Mouse (Mus musculus): ENCODE measurements around the gene Sec61g.
"Not testable (repeated sequence)": the region's sequence is repeated elsewhere in the genome, so short reads cannot be mapped to it uniquely, and the experiment has no call there.

The Sec61g gene

DNA sequence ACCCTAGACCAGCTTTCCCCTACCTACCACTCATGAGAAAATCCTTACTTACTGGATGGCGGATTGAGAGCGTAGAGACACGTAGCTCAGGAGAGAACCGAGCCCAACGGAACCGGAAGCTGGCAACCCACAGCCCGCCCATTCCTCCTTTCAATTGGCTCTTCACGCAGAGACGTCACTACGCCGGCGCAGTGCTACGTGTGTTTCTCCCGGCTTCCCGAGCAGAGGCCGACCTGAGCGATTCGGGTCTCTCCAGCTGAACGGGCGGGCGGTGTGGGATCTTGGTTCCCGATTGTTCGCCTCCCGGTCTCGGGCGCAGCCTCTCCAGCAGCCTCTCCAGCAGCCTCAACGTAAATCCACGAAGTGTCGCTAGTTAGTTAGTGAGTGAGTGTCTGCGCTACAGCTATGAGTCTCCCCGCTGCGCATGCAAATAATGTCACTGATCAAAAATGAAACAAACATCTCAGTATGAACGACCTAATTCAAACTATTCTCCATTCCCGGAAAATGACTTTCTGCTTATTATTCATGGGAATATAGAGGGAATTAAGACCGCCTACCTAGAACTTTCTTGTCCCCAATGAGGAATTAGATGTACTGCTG is at the start of gene Sec61g:
Gene Sec61g (minus strand): TSS at position 433 of the 603 bp plus-strand sequence.
- peak; percentile 85 for DNase-seq (ENCODE audit: low read depth)

- no peak for DNase-seq (ENCODE audit: low read depth)
Measured at GRCm38 (mm10) chr11:16546421-16547163, 38.3 kb upstream of the Sec61g start.

GRCm38 (mm10) chr11:16537379-16537778 is 29.1 kb upstream of the Sec61g start:
- DNase-seq (ENCODE audit: low read depth), result no peak

GRCm38 (mm10) chr11:16534582-16535553 is 26.6 kb upstream of the Sec61g start:
- DNase-seq (ENCODE audit: low read depth), result no peak

DNA sequence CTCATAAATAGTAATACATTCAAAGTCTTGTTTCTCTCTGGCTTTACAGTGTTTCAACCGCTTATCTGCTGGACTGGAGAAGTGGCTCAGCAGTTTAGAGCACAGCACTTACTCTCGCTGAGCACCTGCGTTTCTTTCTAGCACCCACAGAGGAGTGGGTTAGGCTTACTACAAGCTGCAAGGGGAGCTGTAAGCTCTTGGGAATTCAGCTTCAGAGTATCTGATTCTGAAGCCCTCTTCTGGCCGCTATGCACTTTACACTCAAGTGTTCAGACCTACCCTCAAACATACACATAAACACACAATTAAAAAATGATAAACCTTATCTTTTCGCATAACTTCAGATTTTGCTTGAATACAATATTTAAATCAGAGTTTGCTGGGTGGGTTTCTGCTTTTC is 24.6 kb upstream of the Sec61g start:
- DNase-seq (ENCODE audit: low read depth), result no peak

- DNase-seq (ENCODE audit: low read depth), result no peak
Measured at GRCm38 (mm10) chr11:16528909-16529308, 20.6 kb upstream of the Sec61g start.

DNA sequence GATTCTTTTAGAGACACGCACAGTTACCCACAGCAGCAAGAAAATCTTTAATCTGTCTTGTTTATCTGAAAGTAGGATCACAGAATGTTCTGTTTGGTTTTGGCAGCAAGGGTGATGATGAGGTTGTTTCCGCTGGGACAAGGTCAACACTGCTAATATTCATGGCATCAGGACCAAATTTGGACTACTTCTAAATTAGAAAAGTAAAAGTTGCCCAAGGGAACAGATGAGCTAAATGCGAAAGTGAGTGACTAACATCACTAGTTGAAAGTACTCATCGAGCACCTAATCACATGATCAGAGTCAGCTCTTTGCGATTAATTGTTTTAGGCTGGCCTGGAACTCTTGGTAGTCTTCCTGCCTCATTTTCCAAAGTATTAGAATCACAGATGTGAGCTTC is 20.1 kb upstream of the Sec61g start:
- DNase-seq (ENCODE audit: low read depth), result no peak

DNA sequence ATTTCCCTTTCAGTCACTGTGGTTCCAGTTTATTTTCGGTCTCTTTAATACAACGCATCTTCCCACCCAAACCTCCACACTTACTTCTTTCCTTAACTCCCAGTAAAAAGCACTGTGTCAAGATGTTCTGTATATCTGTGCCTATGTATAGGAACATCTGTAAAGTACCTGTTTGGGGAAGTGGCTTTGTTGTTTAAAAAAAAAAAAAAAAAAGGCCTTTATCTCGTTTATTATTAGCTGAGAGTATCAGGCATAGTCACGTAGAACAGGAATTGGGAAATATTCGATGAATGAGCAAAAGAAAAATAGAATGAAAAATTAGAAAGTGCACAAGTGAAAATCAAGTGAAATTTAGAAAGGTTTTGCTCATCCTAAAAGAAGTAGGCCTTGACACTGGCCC is 19.5 kb upstream of the Sec61g start:
- no peak for DNase-seq (ENCODE audit: low read depth)

- DNase-seq (ENCODE audit: low read depth), result no peak
Measured at GRCm38 (mm10) chr11:16526467-16526866, 18.2 kb upstream of the Sec61g start.

- no peak for DNase-seq (ENCODE audit: low read depth)
Measured at GRCm38 (mm10) chr11:16525724-16526123, 17.4 kb upstream of the Sec61g start.

GRCm38 (mm10) chr11:16524917-16525640 is 16.8 kb upstream of the Sec61g start:
- no peak for DNase-seq (ENCODE audit: low read depth)

DNA sequence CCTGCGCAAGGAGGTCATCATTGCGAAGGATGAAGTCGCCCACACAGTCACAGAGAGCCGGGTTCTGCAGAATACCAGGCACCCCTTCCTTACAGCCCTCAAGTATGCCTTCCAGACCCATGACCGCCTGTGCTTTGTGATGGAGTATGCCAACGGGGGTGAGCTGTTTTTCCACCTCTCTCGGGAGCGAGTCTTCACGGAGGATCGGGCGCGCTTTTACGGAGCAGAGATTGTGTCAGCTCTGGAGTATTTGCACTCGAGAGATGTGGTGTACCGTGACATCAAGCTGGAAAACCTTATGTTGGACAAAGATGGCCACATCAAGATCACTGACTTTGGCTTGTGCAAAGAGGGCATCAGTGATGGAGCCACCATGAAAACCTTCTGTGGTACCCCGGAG is 6.8 kb upstream of the Sec61g start:
- not testable (repeated sequence) for DNase-seq (ENCODE audit: low read depth)

DNA sequence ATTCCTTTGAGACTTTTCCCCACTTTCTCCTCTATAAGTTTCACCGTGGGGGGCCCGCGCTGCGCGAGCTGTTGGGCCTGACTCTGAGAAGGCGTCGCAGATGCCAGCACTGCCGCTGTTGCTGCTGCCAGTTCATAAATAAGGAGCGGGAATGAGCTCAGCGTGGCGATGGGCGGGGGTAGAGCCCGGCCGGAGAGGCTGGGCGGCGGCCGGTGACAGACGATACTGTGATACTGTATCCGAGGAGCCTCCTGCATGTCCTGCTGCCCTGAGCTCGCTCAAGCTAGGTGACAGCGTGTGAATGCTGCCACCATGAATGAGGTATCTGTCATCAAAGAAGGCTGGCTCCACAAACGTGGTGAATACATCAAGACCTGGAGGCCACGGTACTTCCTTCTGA is 5.9 kb upstream of the Sec61g start:
- not testable (repeated sequence) for DNase-seq (ENCODE audit: low read depth)

DNA sequence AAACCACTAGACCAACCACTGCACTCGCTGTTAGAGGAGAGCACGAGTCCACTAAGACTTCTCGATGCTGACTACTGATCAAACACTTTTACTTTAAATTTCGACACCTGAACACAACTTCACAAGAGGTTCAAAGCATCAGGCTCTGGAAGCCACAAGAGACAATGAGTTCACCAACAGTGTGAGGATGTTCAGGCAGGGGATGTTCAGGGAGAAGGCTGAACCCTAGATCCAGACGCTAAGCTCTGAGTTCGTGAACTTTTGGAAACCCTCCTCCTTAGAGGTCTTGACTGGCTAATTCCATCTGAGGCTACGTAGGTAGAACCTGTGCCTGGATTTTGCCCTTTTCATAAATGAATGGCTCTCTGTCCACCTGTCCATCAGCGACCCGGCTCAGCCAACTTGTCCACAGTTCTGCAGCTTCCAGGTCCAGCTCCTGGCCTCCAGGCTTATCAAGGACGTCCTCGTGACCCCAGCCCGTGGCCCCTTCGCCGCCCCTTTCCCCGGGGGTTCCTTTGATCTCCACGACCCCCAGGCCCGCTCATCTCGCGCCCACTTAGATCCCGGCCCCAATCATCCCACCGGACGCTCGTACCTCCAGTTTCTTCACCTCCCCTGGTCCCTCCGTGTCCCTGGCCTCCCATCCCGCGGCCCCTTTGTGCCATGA is 766 bp downstream of the Sec61g start:
- DNase-seq (ENCODE audit: low read depth), result no peak

DNA sequence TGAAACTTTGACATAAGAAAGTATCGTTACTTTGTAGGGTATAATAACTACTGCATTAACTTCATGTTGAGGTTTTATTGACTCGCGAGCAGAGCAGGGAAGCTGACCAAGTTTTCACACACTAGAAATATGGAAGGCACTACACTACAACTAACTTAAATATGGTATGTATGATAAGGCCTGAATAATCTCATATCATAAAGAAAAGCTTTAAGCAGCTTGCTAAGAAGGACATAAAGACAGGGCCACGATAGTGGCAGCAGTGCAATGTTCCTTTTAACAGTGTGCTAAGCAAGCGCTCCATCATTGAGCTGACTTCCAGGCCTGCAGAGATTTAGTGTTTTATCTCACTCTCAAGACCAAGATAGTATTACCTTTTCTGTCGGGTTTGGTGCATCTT is 2.3 kb downstream of the Sec61g start:
- DNase-seq (ENCODE audit: low read depth), result no peak

DNA sequence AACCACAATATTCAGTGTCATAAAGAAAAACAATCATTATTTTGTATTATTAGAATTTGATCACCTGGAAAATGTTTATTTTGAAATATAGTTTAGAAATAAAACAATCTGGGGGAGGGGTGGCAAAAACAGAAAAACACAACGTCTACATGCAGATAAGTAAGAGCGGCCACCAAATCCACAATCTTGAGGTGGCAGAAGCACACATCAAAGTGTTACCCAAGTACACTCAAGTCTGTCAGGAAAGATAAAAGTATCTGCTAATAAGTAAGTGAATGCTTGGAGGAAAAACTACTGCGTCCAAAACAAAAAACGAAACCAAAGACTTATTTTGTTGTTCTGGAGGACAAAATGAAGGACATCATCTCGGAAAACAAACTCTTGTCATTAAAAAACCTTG is 5.1 kb downstream of the Sec61g start:
- DNase-seq (ENCODE audit: low read depth), result peak; percentile 78

DNA sequence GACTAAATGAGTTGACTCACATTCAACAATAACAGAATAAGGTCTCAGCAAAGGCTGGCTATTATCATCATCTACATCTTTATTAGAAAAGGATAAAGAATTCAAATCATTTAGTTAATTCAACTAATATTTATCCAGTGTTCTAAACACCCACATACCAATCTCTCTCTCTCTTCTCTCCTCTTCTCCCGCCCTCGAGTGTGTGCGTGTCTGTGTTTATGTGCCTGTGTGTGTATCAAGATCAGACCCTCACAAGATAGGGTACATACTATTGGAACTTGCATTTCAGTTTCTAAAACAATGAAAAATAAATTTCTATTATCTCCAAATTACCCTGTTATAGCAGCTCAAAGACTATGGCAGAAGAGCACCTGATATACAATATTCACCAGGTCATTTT is 5.5 kb downstream of the Sec61g start:
- DNase-seq (ENCODE audit: low read depth), result no peak

GRCm38 (mm10) chr11:16498756-16499680 is 9.3 kb downstream of the Sec61g start:
- no peak for DNase-seq (ENCODE audit: low read depth)
